Mouse (Mus musculus): Measurements from ENCODE around the gene Prkag1.
A peak's percentile ranks its signal among the peaks of the same experiment; 100 is the strongest.

The Prkag1 gene

GRCm38 (mm10) chr15:98830736-98831683 lies at the start of gene Prkag1:
Gene Prkag1 (minus strand): TSS chr15:98831521.
- DNase-seq (ENCODE audit: low spot score in 2 of 2), result peak; percentile 93 to 97

GRCm38 (mm10) chr15:98877331-98877730 lies 46.0 kb upstream of the Prkag1 start:
- DNase-seq (ENCODE audit: low spot score in 2 of 2), result peak; percentile 57 to 81

DNA sequence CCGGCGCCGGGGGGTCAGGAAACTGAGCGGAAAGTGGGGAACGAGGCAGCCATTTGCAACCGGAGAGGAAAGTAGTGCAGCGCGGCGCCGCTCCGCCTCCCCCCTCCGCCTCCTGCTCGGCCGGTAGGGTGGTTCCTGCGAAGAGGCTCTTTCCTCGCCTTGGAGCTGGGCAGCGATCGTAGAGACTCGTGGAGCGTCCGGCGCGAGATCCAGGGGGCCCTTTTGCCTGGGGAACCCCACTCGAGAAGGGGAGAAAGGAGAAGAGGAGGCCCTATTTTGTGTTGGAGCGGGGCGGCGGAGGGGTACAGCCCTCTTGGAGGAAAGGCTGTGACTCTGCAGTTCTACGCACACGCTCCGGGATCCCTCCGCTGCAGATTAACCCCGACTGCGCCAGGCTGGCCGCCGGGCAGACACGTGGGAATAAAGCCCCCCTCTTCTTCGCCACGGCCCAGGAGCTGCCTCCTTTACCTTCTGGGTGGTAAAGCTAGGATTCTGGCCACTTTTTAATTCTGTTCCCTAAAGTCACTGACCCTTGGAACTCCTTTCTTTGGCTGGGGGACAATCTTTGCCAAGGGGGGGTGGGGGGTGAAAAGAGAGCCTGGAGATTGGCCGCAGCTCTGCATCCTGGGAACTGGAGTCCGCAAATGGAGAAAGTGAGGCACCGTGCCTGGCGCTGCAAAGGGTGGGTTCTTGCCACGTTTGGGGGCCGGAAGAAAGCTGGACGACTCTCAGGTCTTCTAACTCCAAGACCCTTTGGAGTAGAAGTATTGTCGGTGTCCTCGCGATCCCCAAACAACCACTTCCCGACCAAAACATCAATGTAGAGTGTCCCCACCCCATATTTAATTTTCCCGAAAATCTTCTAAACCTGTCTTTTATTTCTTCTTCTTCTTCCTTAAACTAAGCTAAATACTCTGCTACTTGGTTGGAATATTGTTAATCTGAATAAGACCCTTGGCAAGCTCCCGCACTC lies 40.9 kb upstream of the Prkag1 start:
- DNase-seq (ENCODE audit: low spot score in 2 of 2), result peak; percentile 93 to 97

DNA sequence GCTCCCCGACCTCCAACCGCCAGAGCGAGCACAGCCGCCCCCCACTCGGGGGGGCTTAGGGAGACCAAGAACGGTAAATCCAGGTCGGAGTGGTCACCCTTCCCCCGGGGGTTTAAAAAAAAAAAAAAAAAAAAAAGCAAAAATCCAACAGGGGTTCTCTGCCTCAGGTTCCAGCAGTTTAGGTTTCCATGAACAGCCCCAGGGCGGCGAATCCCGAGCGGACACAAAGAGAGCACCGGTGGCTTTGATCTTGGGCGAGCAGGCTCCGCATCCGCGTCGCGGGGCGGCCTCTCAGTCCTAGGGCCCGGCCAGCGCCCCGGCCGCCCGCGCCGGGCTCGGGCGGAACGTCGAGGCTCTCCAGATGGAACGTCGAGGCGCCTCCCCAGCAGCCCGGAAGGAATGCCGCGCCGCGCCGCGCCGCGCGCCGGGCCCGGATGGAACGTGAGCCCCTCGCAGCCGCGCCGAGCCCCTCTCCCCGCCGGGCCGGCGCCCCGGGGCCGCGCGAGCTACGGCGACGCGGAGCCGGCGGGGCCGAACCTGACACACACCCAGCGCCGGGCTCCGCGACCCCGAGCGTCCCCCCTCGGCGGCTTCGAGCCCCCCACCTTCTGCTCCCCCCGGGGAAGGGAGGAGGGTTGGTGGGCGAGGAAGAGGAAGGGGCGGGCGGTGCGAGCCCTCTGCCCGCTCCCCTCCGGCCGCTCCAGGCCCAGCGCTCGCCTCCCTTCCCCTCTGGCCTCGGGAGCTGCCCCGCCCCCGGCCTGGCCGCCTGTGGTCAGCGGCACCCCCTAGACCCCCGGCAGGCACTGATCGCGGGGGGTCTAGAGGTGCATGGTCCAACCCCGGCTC lies 40.0 kb upstream of the Prkag1 start, which contains the start of gene Kmt2d:
Gene Kmt2d (minus strand): TSS at position 135 of the 846 bp plus-strand sequence.
- peak in 1 of 2 experiments; percentile 63 for DNase-seq (ENCODE audit: low spot score in 2 of 2)

- peak; percentile 57 to 64 for DNase-seq (ENCODE audit: low spot score in 2 of 2)
Measured at GRCm38 (mm10) chr15:98870179-98871069, 39.1 kb upstream of the Prkag1 start.

GRCm38 (mm10) chr15:98869342-98870178 lies 38.2 kb upstream of the Prkag1 start:
- DNase-seq (ENCODE audit: low spot score in 2 of 2), result peak; percentile 37 to 50

- peak in 1 of 2 experiments; percentile 24 for DNase-seq (ENCODE audit: low spot score in 2 of 2)
Measured at GRCm38 (mm10) chr15:98868346-98869063, 37.2 kb upstream of the Prkag1 start.

DNA sequence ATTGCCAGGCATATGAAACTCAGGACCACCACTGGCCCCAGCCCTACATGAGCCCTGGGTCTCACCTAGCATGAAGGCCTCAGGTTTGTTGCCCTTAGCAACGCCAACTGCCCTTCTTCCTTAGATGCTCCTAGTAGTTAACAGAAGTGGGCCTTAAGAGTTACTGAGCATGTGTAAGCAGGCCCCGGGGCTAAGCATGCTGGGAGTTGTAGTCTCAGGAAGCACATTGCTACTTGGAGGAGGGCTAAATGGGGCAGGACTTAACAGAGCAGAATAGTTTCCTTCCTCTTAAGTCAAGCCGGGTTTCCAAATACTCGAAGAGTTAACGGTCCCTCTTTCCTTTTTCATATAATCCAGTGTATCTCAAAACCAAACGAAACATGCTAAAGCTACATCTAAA lies 36.0 kb upstream of the Prkag1 start:
- peak in 1 of 2 experiments; percentile 74 for DNase-seq (ENCODE audit: low spot score in 2 of 2)

GRCm38 (mm10) chr15:98866501-98866900 lies 35.2 kb upstream of the Prkag1 start:
- no peak for DNase-seq (ENCODE audit: low spot score in 2 of 2)

- no peak for DNase-seq (ENCODE audit: low spot score in 2 of 2)
Measured at GRCm38 (mm10) chr15:98865771-98866170, 34.5 kb upstream of the Prkag1 start.

DNA sequence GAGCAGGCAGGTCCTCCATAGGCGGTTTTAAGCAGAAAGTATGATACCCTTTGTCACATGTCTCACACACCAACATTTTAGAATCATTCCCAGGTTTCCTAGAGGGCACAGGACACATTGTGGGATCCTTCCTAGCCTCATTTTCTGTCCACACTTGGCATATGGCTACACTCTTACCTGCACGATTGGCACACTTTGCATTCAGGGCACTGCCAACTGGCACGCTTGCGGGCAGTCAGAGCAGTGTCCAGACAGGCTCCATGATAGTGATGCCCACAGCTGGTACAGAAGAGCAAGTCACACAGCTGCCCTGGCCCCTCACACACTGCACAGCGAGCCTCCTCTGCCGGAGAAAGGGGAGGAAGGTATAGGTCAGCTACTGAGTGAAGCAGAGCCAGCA lies 33.6 kb upstream of the Prkag1 start:
- no peak for DNase-seq (ENCODE audit: low spot score in 2 of 2)

DNA sequence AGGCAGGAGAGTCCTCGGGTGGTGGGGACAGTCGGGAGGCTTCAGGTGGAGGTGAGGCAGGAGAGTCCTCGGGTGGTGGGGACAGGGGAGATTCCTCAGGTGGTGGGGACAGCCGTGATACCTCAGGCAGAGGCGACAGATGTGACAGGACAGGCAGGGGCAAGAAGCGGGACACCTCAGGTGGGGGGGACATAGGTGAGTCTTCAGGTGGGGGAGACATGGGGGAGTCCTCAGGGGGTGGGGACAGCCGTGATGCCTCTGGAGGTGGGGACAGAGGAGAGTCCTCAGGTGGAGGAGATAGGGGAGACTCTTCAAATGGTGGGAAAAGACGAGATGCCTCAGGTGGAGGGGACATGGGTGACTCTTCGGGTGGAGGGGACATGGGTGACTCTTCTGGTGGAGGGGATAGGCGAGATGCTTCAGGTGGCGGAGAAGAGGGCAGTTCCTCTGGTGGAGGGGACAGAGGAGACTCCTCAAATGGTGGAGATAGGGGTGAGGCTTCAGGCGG lies 32.2 kb upstream of the Prkag1 start:
- DNase-seq (ENCODE audit: low spot score in 2 of 2), result no peak

DNA sequence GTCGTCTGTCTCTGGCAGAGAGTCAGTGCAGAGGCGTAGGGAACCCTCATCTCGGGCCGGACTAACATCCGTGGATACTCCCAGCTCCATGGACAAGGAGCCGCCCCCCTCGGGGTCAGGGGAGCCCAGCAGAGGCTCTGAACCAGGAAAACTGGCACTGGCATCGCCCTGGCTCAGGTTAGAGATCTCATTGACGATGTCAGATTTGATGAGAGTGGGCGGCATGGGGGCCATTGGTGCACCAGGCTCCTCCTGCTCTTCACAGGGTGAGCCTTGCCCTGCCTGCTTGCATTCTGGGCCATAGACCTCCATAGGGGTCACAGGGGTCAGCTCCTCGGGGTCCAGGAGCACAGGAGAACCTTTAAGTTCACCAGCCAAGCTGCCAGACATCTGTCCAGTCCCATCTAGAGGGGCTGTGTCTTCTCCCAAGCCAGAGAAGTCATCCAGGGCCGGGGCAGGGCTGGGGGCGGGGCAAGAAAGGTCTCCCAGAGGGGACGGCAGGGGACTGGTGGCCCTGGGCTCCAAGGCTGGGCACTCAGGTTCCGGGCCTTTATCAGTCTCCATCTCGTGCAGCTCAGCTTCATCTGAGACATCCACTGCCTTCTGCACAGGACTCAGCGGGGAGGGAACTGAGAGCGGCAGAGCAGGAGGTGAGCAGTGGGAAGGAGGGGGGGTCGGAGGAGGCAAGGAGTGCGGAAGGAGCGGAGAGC lies 30.5 kb upstream of the Prkag1 start:
- peak in 1 of 2 experiments; percentile 16 for DNase-seq (ENCODE audit: low spot score in 2 of 2)

DNA sequence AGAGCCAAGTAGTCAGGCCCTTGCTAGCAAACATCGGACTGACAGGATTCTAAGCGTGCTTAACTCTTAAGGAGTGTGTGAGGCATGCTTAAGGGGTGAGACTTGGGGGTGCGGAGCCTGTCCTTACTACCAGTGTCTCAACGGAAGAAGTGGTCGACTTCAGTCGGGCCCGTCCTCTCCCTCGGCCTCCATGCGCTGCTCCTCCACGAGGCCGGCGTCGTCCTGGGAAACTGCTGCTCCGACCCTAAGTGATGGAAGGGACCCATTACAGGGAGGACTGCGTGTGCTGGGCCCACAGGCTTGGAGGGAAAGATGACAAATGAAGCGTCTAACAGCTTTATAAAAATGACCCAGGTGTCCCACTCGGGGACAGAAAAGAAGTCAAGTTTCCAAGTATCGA lies 29.6 kb upstream of the Prkag1 start:
- no peak for DNase-seq (ENCODE audit: low spot score in 2 of 2)

DNA sequence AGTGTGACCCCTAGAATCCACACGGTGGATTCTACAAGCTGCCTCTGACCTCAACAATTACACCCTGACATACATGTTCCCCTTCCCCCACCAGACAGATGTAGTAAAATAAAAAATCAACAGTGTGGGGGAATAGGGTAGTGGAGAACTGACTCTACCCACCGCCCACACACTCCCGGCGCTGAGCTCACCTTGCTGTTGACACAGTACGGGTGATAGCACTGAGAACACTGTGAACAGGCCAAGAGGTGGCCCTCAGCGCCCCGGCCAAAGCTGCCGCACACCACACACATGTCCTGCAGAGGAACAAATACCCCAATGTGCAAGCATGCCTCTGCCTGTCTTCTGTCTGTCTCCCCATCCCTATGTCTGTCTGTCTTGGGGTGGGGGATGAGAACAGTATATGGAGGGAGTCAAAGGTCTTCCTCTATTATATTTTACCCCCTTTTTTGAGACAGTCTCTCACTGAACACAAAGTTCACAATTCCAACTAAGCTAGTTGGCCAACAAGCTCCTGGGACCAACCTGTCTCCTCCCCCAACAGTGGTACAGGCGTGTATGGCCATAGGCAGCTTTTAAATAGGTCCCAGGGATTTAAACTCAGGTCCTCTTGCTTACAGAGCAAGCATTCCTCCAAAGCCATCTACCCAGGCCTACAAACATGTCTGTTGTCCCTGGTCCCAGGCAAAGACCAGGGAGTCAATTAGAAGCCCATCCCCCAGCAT lies 28.2 kb upstream of the Prkag1 start:
- peak in 1 of 2 experiments; percentile 14 for DNase-seq (ENCODE audit: low spot score in 2 of 2)

GRCm38 (mm10) chr15:98854214-98854613 lies 22.9 kb upstream of the Prkag1 start:
- no peak for DNase-seq (ENCODE audit: low spot score in 2 of 2)

Measured in spleen, postnatal 10 days (tissue).